Mouse (Mus musculus): ENCODE measurements at regions not wholly inside any gene's neighbourhood (a gene's known extent, or its start where the extent isn't known, plus 50 kb on each side); places are given as distances from the start of the nearest gene placed in this dataset.

GRCm38 (mm10) chr5:53329591-53329990 is 62.7 kb downstream of the Smim20 start:
- no peak for DNase-seq

- DNase-seq = no peak
These were observed 69.8 kb downstream of the Smim20 start for GRCm38 (mm10) chr5:53336704-53337103.

- DNase-seq = no peak
These were observed 70.9 kb downstream of the Smim20 start for GRCm38 (mm10) chr5:53337816-53338215.

GRCm38 (mm10) chr5:53345164-53345563 is 78.3 kb downstream of the Smim20 start:
- DNase-seq = no peak

- no peak for DNase-seq
These were observed 79.1 kb downstream of the Smim20 start for GRCm38 (mm10) chr5:53346028-53346427.

- no peak for DNase-seq
These were observed 79.9 kb downstream of the Smim20 start for GRCm38 (mm10) chr5:53346756-53347155.

- DNase-seq = no peak
These were observed 86.0 kb downstream of the Smim20 start for GRCm38 (mm10) chr5:53352852-53353251.

- no peak for DNase-seq
These were observed 87.4 kb downstream of the Smim20 start for GRCm38 (mm10) chr5:53354296-53354695.

- peak; percentile 80 for DNase-seq
These were observed 88.2 kb downstream of the Smim20 start for GRCm38 (mm10) chr5:53355069-53355468.

GRCm38 (mm10) chr5:53357086-53357608 is 90.3 kb downstream of the Smim20 start:
- no peak for DNase-seq

- no peak for DNase-seq
These were observed 91.3 kb downstream of the Smim20 start for GRCm38 (mm10) chr5:53358181-53358580.

- DNase-seq = no peak
These were observed 93.0 kb downstream of the Smim20 start for GRCm38 (mm10) chr5:53359887-53360286.

- DNase-seq = no peak
These were observed 94.4 kb downstream of the Smim20 start for GRCm38 (mm10) chr5:53361295-53361694.

- no peak for DNase-seq
These were observed 97.0 kb downstream of the Smim20 start for GRCm38 (mm10) chr5:53363898-53364297.

- no peak for DNase-seq
These were observed 98.9 kb upstream of the Rbpj start for GRCm38 (mm10) chr5:53366882-53367561.

GRCm38 (mm10) chr5:53370272-53370671 is 95.7 kb upstream of the Rbpj start:
- no peak for DNase-seq

GRCm38 (mm10) chr5:53371638-53372037 is 94.3 kb upstream of the Rbpj start:
- DNase-seq = no peak

- DNase-seq = no peak
These were observed 92.6 kb upstream of the Rbpj start for GRCm38 (mm10) chr5:53373315-53373714.

GRCm38 (mm10) chr5:53376856-53377255 is 89.1 kb upstream of the Rbpj start:
- no peak for DNase-seq

GRCm38 (mm10) chr5:53377698-53378097 is 88.3 kb upstream of the Rbpj start:
- DNase-seq = no peak

GRCm38 (mm10) chr5:53378106-53378505 is 87.8 kb upstream of the Rbpj start:
- DNase-seq = no peak

GRCm38 (mm10) chr5:53378599-53378998 is 87.4 kb upstream of the Rbpj start:
- DNase-seq = no peak

- no peak for DNase-seq
These were observed 86.3 kb upstream of the Rbpj start for GRCm38 (mm10) chr5:53379612-53380011.

- no peak for DNase-seq
These were observed 85.7 kb upstream of the Rbpj start for GRCm38 (mm10) chr5:53380203-53380602.
